Mouse (Mus musculus) limb, embryonic 11.5 days (tissue): ENCODE data around the gene Olfr710. TPM values are rescaled to one million over a fixed set of nuclear protein-coding genes. Genes with fewer than 3 reads are reported as not detected.
"Not testable (repeated sequence)": the region's sequence is repeated elsewhere in the genome, so short reads cannot be mapped to it uniquely, and the experiment has no call there.

Experiments
- ATAC-seq: fragments of 200-750 bp; cut with Nextera tagmentation; 2 replicates; pipeline ENCODE4 v1.8.0; 2017; ENCODE audit warnings: low read depth; ENCODE audit not compliant: insufficient number of reproducible peaks, low FRiP score, low TSS enrichment
- DNase-seq: peaks from one replicate; pipeline ENCODE4 v3.0.0-alpha.2; 2015; ENCODE audit warnings: low spot score
- H3K27ac ChIP-seq: fragments of 300-500 bp; sonication (generic); replicated peaks from 2 replicates; pipeline ENCODE4 v1.5.1; 2014; ENCODE audit warnings: low read depth, mild to moderate bottlenecking, low read length
- H3K27me3 ChIP-seq: fragments of 300-500 bp; sonication (generic); 2 replicates; pipeline ENCODE4 v1.6.1; 2014; ENCODE audit warnings: mild to moderate bottlenecking, low read length, mixed read lengths; ENCODE audit not compliant: control insufficient read depth, insufficient read depth
- H3K36me3 ChIP-seq: fragments of 300-500 bp; sonication (generic); 2 replicates; pipeline ENCODE4 v1.6.1; 2014; ENCODE audit warnings: mild to moderate bottlenecking, low read length, moderate library complexity, mixed read lengths; ENCODE audit not compliant: control insufficient read depth, insufficient read depth
- H3K4me1 ChIP-seq: fragments of 300-500 bp; sonication (generic); 2 replicates; pipeline ENCODE4 v1.6.1; 2014; ENCODE audit warnings: low read length, mixed read lengths; ENCODE audit not compliant: control insufficient read depth, insufficient read depth
- H3K4me2 ChIP-seq: fragments of 300-500 bp; sonication (generic); 2 replicates; pipeline ENCODE4 v1.6.1; 2014; ENCODE audit warnings: low read depth, mild to moderate bottlenecking, moderate library complexity; ENCODE audit not compliant: severe bottlenecking
- H3K4me3 ChIP-seq: fragments of 300-500 bp; sonication (generic); 2 replicates; pipeline ENCODE4 v1.5.1; 2014; ENCODE audit warnings: low read depth, low read length
- H3K9ac ChIP-seq: fragments of 300-500 bp; sonication (generic); 2 replicates; pipeline ENCODE4 v1.6.1; 2014; ENCODE audit warnings: mild to moderate bottlenecking, low read length
- H3K9me3 ChIP-seq: fragments of 300-500 bp; sonication (generic); 2 replicates; pipeline ENCODE4 v1.6.1; 2016; ENCODE audit warnings: low read length; ENCODE audit not compliant: control insufficient read depth
- WGBS: fragments of 180-500 bp; shearing (Covaris S2); extraction: QIAGEN DNeasy Blood & Tissue Kit; methylation state at CpG from one replicate; pipeline ENCODE4 v1.1.7; 2014; 5-methylcytosine and 5-hydroxymethylcytosine counted together
- polyA plus RNA-seq: library from polyadenylated mRNA; unstranded; fragments of >200 nt; fragmentation: Nextera tagmentation; extraction: Ambion mirVana; gene quantifications from 2 replicates; pipeline ENCODE4 v1.2.1, GENCODE M21; 2014

Gene Olfr710
- polyA plus RNA-seq, result not detected in 2 replicates

DNA sequence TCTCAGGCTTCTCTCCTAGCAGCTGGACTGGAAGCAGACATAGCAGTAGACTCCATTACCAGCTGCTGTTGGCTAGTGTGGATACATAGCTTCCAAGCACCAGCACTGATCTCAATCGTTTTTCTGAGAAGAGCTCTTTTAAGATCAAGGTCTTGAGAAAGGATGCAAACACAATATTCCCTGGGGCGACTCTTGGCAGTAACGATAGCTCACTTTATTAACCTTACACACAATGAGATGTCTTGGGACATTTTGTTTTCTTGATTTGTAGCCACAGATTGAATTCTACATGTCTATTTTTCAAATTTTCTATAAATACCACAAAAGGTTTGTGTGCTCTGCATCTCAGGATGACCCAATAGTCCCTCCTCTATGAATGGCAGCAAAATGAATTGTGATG lies at the start of gene Olfr710:
Gene Olfr710 (minus strand): TSS at position 101 of the 400 bp plus-strand sequence.
- H3K9me3 ChIP-seq, result no peaks in the 10 kb centered on the region
- no peaks in the 10 kb centered on the region for H3K27me3 ChIP-seq
- H3K9ac ChIP-seq, result no peak within 1 kb of the TSS
- no peak for ATAC-seq
- no peaks in the 10 kb centered on the region for H3K36me3 ChIP-seq
- DNase-seq, result no peak
- no peak within 1 kb of the TSS for H3K27ac ChIP-seq
- WGBS, result 78% methylated on average over 3 of the region's 3 CpGs
- no peaks in the 10 kb centered on the region for H3K4me1 ChIP-seq
- no peak within 1 kb of the TSS for H3K4me3 ChIP-seq
- H3K4me2 ChIP-seq, result no peak within 1 kb of the TSS

DNA sequence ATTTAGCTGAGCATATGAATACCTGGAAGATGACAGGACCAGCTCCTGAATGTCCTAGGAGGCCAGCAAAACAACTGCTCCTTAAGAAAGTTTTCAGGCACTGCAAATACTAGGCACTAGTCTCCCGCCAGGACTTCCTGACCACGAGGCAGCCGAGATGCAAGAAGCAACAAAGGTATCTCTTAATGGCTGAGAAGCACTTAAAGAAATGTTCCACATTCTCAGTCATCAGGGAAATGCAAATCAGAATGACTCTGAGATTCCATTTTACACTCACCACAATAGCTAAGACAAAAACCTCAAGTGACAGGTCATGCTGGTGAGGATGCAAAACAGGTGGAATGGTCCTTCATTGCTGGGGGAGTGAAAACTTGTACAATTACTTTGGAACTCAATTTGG lies 37.1 kb upstream of the Olfr710 start:
- Histone ChIP-seq H3K36me3 (no peaks in the 10 kb centered on the region), H3K4me1 (no peaks in the 10 kb centered on the region)
- 88% methylated on average over 3 of the region's 3 CpGs for WGBS

DNA sequence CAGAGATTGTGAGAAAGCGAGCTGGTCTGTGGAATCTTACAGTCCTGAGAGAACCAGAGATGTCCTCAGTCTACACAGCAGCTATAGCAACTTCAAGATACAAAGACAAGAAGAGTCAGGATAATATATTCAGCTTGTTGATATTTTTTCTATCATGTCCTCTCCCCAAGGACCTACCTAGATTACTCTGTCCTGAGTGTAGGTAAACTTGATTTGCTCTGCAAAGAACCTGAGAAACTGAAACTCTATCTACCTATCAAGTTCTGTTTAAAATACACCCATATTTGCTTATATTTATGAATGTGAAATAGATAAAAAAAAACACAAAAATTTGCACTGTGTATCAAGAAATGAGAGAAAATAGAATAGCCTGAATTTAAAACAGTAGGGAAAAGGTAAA lies 27.2 kb upstream of the Olfr710 start, which contains the start of gene Olfr711:
Gene Olfr711 (minus strand): TSS at position 101 of the 400 bp plus-strand sequence.
- no peak for ATAC-seq
- no peak within 1 kb of the TSS for H3K9ac ChIP-seq
- 57% methylated on average over 1 of the region's 1 CpGs for WGBS

More for the DNA sequence above, 37.1 kb upstream of the Olfr710 start:
- Histone ChIP-seq H3K9me3 (no peaks in the 10 kb centered on the region), H3K4me3 (no peak overlapping the region), H3K27me3 (no peaks in the 10 kb centered on the region), H3K9ac (no peak overlapping the region), H3K4me2 (no peak overlapping the region), H3K27ac (no peak overlapping the region)
- no peak for DNase-seq
- ATAC-seq, result no peak

DNA sequence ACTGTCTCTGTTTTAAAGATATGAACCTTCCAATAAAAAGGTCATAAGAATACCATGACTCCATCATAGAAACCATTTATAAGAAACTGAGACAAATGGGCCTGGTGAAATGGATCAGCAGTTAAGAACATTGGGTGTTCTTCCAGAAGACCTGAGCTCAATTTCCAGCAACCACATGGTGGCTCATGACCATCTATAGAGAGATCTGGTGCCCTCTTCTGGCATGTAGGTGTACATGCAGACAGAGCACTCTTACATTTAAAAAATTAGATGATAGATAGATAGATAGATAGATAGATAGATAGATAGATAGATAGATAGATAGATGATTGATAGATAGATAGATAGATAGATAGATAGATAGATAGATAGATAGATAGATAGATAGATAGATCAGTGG lies 19.4 kb upstream of the Olfr710 start:
- H3K4me1 ChIP-seq, H3K27ac ChIP-seq, H3K27me3 ChIP-seq, H3K9ac ChIP-seq, H3K36me3 ChIP-seq, H3K4me2 ChIP-seq, H3K4me3 ChIP-seq, DNase-seq, H3K9me3 ChIP-seq, ATAC-seq: not testable (repeated sequence)

More for the DNA sequence above, 27.2 kb upstream of the Olfr710 start, which contains the start of gene Olfr711:
- Histone ChIP-seq H3K27ac (no peak within 1 kb of the TSS), H3K9me3 (no peaks in the 10 kb centered on the region), H3K4me1 (no peaks in the 10 kb centered on the region), H3K27me3 (no peaks in the 10 kb centered on the region), H3K4me3 (no peak within 1 kb of the TSS), H3K4me2 (no peak within 1 kb of the TSS), H3K36me3 (no peaks in the 10 kb centered on the region)
- no peak for DNase-seq

DNA sequence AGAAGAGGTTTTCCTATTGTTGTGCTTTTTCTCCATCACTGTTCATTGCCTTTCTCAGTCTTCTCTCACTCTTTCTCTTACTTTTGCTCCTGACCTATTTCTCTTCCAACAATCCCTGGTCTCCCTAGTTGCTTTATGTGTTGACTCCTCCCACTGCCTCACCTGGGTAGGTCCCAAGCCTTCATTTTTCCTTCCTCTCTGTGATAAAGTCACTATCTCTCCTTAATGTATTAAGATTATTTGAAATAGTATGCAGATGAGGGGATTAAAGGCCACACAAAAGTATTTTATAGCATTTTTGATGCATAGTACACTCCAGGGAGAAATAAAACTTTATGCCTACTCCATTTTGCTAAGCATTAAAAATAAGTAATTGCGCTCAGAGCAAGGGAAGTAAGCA lies 15.7 kb upstream of the Olfr710 start, which contains the start of gene Olfr6:
Gene Olfr6 (minus strand): TSS at position 101 of the 400 bp plus-strand sequence.
- H3K4me1 ChIP-seq, result no peaks in the 10 kb centered on the region
- H3K4me2 ChIP-seq, result no peak within 1 kb of the TSS
- no peak within 1 kb of the TSS for H3K4me3 ChIP-seq
- H3K9ac ChIP-seq, result no peak within 1 kb of the TSS
- H3K9me3 ChIP-seq, result no peaks in the 10 kb centered on the region
- no peaks in the 10 kb centered on the region for H3K36me3 ChIP-seq
- H3K27me3 ChIP-seq, result no peaks in the 10 kb centered on the region
- WGBS, result 98% methylated on average over 1 of the region's 1 CpGs
- ATAC-seq (no peak), DNase-seq (no peak)
- H3K27ac ChIP-seq, result no peak within 1 kb of the TSS

DNA sequence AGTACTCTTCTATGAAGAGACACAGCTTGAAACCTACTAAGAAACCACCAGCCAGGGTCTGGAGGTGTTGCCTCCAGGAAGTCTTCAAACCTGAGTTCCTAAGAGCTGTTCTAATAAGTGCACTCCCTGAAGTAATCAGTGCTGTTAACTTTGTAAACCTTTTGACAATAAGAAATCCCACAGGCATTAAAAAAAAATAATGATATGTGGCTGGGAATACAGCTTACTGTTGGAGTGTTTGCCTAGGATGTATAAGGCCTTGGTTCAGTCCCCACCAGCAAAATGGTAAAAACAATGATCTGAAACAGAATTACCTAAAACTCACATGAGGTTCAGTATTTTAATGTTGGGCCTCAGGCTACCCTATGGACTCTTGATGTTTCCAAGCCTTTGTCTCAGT lies 16.0 kb downstream of the Olfr710 start, which contains the start of gene Olfr709-ps1:
Gene Olfr709-ps1 (minus strand): TSS at position 101 of the 400 bp plus-strand sequence.
- Histone ChIP-seq H3K27me3 (no peaks in the 10 kb centered on the region), H3K4me2 (no peak within 1 kb of the TSS), H3K27ac (no peak within 1 kb of the TSS), H3K9me3 (no peaks in the 10 kb centered on the region), H3K9ac (no peak within 1 kb of the TSS), H3K4me3 (no peak within 1 kb of the TSS), H3K36me3 (no peaks in the 10 kb centered on the region), H3K4me1 (no peaks in the 10 kb centered on the region)
- DNase-seq (no peak), ATAC-seq (no peak)

DNA sequence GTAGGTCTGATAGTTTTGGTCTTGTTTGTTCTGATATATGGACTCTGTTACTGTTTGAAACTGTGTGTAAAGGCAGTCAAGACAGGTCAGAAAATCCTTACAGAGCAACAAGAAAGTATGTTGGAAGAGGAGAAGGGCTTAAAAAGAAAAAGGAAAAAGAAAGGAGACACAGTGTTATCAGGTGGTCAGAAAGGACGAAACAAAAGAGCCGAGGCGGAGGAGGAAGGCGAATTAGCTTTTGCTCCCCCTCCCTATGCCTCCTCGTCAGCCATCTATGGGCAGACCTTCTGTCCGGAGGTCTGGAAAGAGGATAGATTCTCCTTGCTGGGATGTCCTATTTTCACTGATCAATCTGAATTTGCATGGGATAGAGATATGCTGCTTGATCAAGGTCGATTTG lies 27.2 kb downstream of the Olfr710 start:
- H3K4me1 ChIP-seq, H3K4me2 ChIP-seq, H3K4me3 ChIP-seq, H3K27ac ChIP-seq, H3K9ac ChIP-seq, ATAC-seq, H3K27me3 ChIP-seq, H3K9me3 ChIP-seq, DNase-seq, H3K36me3 ChIP-seq: not testable (repeated sequence)
- WGBS, result 92% methylated on average over 6 of the region's 7 CpGs

DNA sequence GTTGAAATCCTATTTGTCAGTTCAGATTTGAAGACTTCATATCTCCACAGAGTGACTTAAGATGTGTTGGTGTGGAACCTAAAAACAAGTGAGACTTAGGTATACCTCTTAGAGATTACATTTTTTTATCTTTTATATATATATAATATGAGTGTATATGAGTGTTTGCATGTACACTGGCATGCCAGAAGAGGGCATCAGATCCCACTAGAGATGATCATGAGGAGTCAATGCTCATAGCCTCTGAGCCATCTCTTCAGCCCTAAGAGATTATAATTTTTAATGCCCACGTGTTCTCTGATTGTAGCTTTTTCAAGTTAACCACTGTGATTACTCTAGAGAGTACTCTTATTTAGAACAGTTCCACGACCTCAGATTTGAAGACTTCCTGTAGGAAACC lies 40.4 kb downstream of the Olfr710 start, which contains the start of gene Olfr1532-ps1:
Gene Olfr1532-ps1 (plus strand): TSS at position 326 of the 400 bp plus-strand sequence.
- no peaks in the 10 kb centered on the region for H3K36me3 ChIP-seq
- DNase-seq (no peak), ATAC-seq (no peak)
- no peaks in the 10 kb centered on the region for H3K27me3 ChIP-seq
- H3K4me2 ChIP-seq, result no peak within 1 kb of the TSS
- no peak within 1 kb of the TSS for H3K9ac ChIP-seq
- no peak within 1 kb of the TSS for H3K27ac ChIP-seq
- no peaks in the 10 kb centered on the region for H3K4me1 ChIP-seq
- WGBS, result 75% methylated on average over 2 of the region's 2 CpGs
- no peaks in the 10 kb centered on the region for H3K9me3 ChIP-seq
- H3K4me3 ChIP-seq, result no peak within 1 kb of the TSS

DNA sequence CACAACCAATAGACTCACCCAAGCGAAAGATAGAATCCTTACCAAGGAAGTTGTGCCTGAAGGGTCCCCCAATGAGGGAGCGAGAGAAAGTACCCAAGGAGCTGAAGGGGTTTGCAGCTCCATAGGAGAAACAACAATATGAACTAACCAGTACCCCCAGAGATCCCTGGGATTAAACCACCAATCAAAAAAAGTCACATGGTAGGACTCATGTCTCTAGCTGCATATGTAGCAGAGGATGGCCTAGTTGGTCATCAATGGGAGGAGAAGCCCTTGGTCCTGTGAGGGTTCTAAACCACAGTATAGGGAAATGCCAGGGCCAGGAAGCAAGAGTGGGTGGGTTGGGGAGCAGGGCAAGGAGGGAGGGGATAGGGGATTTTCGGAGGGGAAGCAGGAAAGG lies 47.0 kb downstream of the Olfr710 start, which contains the start of gene Olfr707:
Gene Olfr707 (minus strand): TSS at position 101 of the 400 bp plus-strand sequence.
- H3K9ac ChIP-seq, result not testable (repeated sequence)

More for the DNA sequence above, 47.0 kb downstream of the Olfr710 start, which contains the start of gene Olfr707:
- H3K27me3 ChIP-seq, DNase-seq, ATAC-seq, H3K27ac ChIP-seq, H3K36me3 ChIP-seq, H3K4me2 ChIP-seq, H3K4me3 ChIP-seq, H3K9me3 ChIP-seq, H3K4me1 ChIP-seq: not testable (repeated sequence)
- 80% methylated on average over 3 of the region's 3 CpGs for WGBS
